Mouse (Mus musculus) neutrophil, adult 5-6 weeks (primary cell): Measurements from ENCODE around the gene Prkci. TPM values are rescaled to one million over a fixed set of nuclear protein-coding genes. Genes with fewer than 3 reads are reported as not detected.

ENCODE experiments used
- ATAC-seq: fragments of 151-379, 151-347 bp; 2 replicates; pipeline ENCODE4 v1.8.0; 2017; ENCODE audit warnings: mild to moderate bottlenecking, moderate TSS enrichment; ENCODE audit not compliant: insufficient number of reproducible peaks, poor library complexity, low FRiP score, severe bottlenecking; ENCODE audit errors: extremely low read depth
- total RNA-seq: library from RNA; stranded (forward); fragments of 200-1000 nt; gene quantifications from 2 replicates; pipeline ENCODE4 v1.2.3, GENCODE M21; 2017

Gene Prkci
- total RNA-seq, 1 experiment from 2014 or later, result 10.9 TPM

DNA sequence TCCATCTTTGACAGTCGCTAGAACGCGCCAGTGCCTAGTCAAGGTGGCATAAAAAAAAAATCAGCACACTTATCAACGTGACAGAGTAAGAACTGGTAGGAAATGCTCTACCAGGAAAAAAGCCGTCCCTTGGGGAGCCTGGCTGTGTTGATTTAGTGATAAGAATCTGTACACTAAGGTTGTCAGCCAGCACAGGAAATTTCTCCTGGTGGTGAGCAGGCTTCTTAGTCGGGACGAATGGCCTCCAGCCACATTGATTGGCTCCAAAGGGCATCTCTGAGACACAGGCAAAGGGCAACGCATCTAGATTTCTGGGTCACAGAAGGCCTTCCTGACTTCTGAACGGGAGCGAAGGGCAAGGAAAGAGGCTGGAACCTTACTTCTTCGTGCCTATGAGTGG, 80.3 kb downstream of the Prkci start:
- no peak for ATAC-seq

DNA sequence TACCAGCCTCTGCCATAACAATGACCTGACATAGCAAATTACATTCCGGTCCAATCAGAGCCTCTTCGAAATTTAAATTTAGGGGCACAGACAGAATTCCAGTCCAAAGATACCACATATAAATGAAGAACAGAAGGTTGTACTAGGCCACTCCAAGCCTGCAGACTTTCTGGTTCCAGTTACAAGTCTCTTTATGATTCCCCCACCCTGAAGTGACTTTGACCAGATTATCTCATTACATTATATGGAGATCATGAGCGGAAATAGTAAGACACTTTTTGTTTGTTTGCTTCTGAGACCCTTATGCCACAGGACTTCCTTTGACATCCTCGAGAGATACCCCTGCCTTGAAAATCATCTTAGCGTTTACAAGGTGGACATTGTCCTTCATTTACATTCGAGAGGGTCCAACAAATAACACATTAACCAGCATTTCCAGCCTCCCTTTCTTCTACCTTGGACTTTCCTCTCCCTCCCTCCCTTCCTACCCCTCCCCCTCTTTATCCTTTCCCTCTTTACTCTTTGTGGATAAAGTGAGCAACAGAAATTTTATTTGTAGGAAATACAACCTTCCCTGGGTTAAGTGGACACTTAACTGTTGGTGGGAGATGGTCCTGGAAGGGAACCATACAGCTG, 81.6 kb downstream of the Prkci start:
- no peak for ATAC-seq

- ATAC-seq, result no peak
Observed at GRCm38 (mm10) chr3:31079450-31079849, 83.9 kb downstream of the Prkci start.

DNA sequence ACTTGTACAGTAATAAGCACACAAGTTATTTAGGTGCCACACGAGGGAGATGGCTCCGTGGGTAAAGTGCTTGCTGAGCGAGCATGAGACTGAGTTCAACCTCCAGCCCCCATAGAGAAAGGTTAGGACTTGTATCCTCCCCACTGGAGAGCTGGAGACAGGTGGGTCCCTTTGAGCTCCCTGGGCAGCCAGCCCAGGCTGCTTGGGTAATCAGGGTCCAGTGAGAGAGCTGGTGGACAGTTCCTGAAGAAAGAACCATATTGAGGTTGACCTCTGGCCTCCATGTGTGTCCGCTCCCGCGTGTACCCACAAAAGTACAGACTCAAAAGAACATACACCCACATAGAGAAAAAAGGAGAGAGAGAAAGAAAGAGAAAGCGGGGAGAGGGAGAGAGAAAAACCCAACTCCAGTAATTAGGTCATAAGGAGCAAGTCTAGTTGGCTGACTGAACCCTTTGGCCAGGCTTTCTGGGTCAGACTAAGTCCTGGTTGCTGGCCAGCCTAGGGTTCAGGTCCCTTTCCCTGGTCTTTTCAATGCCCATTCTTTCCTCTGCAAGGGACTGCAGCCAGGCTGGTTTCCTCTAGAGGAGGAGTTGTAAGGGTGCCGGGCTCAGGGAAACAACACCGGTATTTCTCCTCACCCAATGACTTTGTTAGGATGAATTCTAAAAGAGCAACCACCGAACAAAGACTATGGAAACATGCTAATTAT, 85.4 kb downstream of the Prkci start:
- no peak for ATAC-seq

GRCm38 (mm10) chr3:31082838-31083506, 87.4 kb downstream of the Prkci start:
- no peak for ATAC-seq

- peak; percentile 93 for ATAC-seq
Observed at GRCm38 (mm10) chr3:31083507-31084245, 88.1 kb downstream of the Prkci start.

GRCm38 (mm10) chr3:31085000-31085399, 89.5 kb downstream of the Prkci start:
- ATAC-seq, result no peak

DNA sequence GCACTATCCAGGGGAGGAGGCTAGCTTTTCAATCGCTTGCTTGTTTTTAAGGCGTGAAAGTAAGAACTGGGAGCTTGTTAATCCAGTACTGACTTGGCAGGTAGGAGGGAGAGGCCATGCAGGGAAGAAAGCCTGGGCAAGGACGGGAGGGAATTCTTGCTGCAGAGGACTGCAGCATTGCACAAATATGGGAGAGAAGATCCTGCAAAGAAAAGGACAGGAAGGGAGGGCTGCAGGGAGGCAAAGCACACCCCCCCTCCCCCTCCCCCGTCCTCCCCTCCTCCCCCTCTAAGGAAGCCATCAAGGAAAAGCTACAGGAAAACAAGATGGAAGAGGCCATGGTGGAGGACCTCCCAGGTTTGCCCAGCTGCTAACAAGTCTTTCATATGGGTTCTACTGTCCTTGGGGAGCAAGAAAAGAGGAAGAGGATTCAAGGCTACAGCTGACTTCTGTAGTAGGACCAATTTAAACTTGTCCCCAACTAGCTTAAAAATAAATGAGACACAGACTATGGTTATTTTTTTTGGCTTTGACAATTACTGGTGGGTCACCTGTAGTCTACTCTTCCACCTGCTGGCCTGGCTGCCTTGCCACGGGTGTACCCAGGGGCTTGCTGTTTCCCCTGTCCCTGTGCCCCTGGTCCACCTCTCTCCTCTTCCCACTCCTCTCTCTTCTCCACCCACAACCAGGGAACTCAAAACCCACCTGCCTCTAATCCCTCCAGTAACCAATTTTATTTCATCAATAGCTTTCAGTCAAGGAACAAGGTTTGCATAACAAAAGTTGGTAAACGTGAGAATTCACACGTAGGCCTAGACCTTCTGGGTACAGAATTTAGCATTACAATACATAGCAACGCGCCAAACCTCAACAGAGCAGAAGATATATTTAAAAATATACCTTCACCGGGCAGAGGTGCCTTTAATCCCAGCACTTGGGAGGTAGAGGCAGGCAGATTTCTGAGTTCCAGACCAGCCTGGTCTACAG, 93.5 kb downstream of the Prkci start:
- ATAC-seq, result no peak

DNA sequence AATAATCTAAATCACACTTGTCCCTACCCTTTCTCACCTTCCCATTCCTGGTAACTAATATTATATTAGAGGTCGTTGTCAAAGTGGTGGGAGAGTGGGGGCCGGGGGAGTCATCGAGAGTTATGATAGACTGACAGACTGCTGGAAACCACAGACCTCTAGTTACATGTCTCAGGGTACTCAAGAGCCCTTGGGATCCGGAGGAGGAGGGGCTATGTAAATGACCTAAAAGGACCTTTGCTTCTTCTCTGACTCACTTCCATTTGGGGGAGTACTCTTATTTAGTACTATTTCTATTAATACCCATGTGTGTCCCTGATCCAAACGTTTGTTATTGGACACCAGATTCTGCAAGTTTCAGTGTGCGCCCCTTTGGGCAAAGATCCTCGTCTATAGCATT, 94.4 kb downstream of the Prkci start:
- ATAC-seq, result no peak

GRCm38 (mm10) chr3:31093196-31093595, 97.6 kb downstream of the Prkci start:
- no peak for ATAC-seq

DNA sequence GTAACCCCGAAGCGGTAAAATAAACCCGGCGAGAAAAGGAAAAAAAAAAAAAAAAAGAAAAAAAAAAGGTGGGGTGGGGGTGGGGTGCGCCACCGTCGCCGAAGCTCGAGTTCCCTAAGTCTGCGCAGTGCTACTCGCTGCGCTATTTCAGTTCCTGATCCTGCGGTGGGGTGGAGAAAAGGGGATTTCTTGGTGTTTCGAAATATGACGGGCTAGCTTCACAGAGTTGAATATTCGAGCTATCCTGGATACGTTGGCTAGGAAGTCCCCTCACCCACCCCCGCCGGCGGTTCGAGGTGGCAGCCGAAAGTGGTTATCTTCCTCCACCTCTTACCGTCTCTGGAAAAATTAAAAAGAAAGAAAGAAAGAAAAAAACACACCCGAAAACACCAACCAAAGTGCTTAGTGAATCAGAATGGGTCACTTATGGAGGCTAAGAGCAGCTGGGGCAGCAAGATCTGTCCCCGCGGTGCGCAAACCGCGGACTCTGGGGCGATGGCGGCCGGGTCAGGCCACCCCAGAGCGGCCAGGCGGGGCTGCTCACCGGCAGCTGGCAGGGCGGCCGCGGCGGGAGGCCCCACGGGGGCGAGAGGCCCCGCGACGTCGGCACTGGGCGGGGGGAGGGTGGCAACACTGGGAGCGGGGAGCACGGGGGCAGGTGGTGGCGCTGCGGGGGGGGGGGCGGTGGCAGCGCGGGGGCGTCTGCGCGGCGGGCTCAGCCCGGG, 98.2 kb downstream of the Prkci start:
- ATAC-seq, result peak; percentile 64

DNA sequence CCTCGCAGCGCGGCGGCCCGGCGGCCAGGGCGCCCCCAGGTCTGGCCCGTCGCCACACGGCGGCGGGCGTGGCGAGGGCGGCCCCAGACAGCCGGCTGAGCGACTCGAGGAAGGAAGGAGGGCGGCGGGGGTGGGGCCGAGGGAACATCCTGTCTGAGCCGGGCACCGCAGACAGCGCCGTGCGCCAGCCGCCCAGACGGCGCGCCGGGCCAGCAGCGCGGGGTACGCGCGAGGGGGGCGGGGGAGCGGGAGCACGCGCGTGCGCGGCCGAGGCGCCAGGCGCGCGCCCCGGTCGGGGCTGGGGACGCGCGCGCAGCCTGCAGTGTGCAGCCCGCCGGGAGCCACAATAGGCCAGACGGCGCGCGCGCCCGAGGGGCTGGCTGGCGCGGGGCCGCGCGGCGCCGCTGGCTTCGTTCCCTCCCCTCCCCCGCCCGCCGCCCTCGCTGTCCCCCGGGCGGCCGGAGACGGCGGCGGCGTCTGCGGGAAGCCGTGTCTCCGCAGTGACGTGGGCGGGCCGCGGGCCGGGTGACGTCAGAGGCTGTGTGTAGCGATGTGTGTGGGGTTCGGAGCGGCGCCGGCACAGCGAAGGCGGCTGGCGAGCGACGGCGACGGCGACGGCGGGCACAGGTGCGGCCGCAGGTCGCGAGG, 99.1 kb downstream of the Prkci start, which contains the start of gene Skil:
Skil (plus strand) TSS at position 528 of the 648 bp plus-strand sequence.
- peak; percentile 71 for ATAC-seq

- no peak for ATAC-seq
Observed at GRCm38 (mm10) chr3:31095179-31095490, 99.6 kb downstream of the Prkci start.

DNA sequence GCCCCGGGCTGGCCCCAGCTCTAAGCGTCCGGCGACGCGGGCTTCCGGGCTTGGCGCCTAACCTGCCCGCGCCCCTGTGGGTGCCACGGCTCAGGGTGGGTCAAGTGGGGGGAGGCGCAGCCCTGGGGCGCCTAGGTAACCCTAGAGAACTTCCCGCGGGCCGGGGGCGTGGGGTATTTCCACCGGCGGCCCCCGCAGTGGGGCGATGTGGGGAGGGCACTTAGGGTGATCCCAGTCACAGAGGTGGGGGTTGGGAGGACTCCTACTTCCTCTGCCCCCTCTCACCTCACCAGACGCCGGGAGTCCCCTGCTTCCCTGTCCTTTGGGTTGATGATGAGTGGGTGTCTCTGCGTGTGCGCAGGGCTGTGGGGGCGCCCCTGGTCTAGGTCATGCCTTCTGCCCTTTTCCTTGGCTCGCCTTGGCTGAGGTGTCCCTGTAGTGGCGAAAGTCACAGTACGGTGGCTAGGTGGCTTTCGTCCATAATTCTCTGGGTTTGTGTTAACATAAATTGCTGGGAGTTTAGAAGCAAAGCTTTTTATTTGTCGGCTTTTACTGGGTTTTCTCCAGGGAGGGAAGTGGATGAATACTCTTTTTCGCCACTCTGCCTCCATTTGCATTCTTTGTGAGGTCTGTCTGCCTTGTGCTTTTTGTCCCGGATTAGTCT, 100.1 kb downstream of the Prkci start:
- peak; percentile 6; the same call in 1 of the 2 replicates for ATAC-seq

- ATAC-seq, result no peak
Observed at GRCm38 (mm10) chr3:31096155-31097101, 100.9 kb downstream of the Prkci start.
